Mouse (Mus musculus) common myeloid progenitor, adult 5-6 weeks (primary cell): ENCODE measurements at regions not wholly inside any gene's neighbourhood (a gene's known extent, or its start where the extent isn't known, plus 50 kb on each side); places are given as distances from the start of the nearest gene placed in this dataset.

ENCODE experiments used
- ATAC-seq: replicated peaks from 2 replicates; pipeline ENCODE4 v1.8.0; 2016; ENCODE audit warnings: low read depth, mild to moderate bottlenecking, moderate TSS enrichment, inconsistent platforms; ENCODE audit not compliant: poor library complexity, severe bottlenecking

GRCm38 (mm10) chr4:150730061-150730812 lies 78.3 kb upstream of the Slc45a1 start:
- peak; percentile 85 for ATAC-seq

DNA sequence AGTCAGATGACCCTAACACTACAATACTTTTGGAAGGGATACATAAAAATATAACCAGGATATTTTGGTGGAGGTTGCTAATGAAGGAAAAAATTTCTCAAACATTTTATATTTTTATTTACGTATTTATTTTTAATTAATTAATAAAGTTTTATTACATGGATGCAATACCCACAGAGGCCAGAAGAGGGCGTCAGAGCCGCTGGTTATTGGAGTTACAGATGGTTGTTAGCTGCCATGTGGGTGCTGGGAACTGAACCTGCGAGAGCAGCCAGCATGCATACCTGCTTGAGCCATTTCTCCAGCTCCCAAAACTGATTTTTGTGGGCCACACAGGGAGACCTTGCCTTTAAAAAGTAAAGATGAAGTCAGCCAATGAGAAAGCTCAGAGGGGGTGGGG lies 74.6 kb upstream of the Slc45a1 start:
- no peak for ATAC-seq

GRCm38 (mm10) chr4:150726136-150726480 lies 74.1 kb upstream of the Slc45a1 start:
- ATAC-seq: no peak

DNA sequence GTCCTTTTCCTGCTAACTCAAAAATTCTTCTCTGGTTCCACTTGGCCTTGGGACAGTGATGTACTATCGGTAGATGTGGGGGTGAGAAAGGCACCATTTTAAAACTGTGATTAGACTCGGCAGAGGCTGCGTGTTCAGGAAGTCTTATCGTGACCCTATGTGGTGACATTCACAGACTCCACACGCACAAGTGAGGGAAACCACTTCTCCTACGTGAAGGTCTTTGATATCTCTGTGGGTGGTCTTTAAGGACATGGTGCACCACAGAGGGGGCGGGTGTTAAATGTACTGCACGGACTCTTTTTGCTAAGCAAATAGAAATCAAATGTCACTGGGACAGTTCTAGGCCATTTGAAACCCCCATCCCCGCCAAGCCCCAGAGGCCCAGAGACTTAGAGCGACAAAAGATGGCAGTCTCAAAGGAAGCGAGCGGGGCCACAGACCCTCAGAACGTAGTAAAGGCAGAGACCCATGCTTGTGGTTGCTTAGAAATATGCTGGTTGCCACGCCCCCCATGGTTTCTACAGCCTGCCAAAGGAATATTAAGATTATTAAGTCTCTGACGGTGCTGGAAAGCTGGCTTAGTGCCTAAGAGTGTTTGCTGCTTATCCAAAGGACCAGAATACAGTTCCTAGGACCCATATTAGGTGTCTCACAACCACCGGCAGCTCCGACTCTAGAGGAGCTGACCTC lies 73.6 kb upstream of the Slc45a1 start:
- ATAC-seq: peak; percentile 65

DNA sequence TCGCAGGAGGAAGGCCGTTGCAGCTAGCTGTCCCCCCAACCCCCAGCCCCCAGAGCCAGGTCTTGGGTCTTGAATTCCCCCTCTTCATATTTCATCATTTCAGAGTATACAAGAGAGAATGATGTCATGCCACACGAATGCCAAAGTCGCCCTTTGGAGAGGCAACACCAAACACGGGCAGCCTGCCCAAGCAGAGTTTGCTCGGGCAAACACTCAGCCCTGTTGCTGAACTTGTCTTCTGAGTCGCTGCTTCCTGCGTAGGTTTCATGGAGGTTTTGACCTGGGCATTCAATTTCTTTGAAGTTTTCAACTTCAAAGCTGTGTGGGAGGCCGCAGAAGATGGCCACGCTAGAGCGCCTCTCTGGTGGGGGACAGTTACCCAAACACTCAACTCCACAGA lies 72.8 kb upstream of the Slc45a1 start:
- ATAC-seq: no peak

GRCm38 (mm10) chr4:150721619-150722283 lies 69.8 kb upstream of the Slc45a1 start:
- 0 out of 2 replicates have a peak, but pooled peaks have one; percentile 17 for ATAC-seq

DNA sequence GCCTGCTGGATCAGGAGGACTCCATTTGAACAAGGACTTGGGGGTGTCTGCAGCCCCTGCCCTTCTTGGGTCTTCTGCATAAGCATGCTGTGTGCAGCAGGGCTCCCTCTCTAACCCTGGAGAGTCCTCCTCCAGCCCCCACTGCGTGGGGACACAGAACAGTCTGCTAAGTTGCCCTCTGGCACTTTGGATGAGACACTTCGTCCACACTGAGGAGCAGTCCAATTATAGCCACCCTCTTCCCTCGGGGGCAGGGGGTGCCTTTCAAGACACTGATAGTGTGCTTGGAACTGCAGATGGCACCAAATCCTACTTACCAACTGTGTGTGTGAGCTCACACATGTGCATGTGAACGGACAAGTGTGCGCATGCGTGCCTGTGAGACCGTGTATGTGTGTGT lies 65.9 kb upstream of the Slc45a1 start:
- ATAC-seq: no peak

DNA sequence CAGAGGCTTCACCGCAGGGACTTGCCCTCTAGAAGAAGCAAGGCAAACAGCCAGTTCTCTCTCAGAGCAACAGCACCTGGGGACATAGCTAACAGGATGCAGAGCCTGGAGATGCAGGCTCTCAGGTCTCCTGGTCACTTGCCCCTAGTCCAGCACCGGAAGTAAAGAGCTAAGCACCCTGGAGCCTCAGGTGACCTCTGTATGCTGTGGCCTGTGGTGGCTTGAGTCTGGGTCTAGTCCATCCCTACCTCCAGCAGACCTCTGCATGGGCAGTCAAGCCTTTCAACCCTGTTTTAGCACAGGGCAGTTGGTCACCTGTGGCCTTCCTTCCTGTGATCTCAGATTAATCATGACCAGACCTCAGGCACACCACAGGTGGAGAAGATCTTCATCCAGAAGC lies 63.1 kb upstream of the Slc45a1 start:
- no peak for ATAC-seq

DNA sequence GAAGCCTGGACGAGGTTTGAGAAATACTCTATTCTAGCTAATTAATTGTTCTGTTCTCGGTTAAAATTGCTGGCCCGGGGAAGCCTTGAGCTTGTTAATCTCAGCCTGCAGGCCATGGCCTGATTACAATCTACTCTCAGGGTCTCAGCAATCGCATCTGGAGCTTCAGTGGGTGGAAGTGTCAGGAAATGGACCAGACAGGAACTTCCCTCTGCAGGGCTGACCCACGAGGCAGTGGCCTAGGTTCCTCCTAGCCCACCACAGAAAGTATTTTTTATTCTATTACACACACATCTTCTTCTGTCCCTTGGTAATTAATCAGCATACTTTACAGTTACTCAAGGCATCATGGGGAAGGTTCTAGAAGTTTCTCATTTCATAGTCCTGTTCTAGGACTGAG lies 61.3 kb upstream of the Slc45a1 start:
- ATAC-seq: peak; percentile 87

- no peak for ATAC-seq
These were observed 60.9 kb upstream of the Slc45a1 start for GRCm38 (mm10) chr4:150712856-150713255.

GRCm38 (mm10) chr4:150711646-150712045 lies 59.7 kb upstream of the Slc45a1 start:
- ATAC-seq: no peak

DNA sequence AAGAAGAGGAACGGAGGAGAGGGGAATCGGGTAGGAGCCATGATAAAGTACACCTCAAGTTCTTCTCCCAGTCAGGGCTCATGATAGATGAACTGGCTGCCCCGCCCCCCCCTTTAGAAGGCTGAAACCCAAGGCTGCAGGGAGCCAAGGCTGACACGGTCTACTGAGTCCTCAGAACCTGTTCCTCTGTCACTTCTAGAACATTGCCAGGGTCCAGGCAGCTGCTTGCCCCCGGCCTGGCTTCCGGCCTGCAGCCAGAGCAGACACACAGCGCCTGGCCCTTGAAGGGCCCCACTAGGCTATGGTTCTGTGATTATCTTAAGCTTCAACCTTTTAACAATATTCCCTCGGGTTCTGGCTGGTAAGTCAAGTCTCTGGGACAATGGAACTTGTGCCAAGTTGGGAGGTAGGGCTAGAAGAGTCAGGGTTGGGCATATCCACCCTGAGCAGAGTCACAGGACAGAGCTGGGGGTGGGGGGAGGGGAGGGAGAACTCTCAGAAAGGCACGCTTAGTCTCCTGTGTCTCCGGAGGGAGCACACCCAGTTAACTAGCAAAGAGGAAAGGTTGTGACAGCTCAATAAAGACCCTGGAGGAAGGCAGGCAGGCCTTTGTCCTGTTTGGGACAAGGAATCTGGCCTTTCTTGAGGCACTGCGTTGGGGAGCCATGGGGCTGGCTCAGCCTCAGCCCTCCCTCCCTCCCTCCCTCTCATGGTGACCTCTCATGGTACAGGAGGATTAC lies 57.6 kb upstream of the Slc45a1 start:
- no peak for ATAC-seq

DNA sequence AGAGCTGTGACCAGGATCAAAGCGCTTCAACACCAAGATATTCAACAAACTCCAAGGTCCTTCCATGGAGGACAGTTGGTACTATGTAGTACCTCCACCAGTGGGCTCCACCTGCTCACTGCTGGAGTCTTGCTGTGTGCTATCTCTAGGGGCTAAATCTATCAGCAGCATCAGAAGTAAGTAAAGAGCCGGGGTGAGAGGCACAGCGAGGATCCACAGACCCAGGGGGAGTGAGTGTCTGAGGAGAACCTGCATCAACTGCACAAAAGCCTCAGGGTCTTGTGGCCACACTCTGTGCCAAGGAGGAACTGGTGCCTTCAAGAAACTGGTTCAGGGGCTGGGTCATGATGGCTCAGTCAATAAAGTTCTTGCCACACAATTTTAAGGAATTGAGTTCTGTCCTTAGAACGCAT lies 56.6 kb upstream of the Slc45a1 start:
- ATAC-seq: no peak

- ATAC-seq: no peak
These were observed 56.0 kb upstream of the Slc45a1 start for GRCm38 (mm10) chr4:150707725-150708571.

DNA sequence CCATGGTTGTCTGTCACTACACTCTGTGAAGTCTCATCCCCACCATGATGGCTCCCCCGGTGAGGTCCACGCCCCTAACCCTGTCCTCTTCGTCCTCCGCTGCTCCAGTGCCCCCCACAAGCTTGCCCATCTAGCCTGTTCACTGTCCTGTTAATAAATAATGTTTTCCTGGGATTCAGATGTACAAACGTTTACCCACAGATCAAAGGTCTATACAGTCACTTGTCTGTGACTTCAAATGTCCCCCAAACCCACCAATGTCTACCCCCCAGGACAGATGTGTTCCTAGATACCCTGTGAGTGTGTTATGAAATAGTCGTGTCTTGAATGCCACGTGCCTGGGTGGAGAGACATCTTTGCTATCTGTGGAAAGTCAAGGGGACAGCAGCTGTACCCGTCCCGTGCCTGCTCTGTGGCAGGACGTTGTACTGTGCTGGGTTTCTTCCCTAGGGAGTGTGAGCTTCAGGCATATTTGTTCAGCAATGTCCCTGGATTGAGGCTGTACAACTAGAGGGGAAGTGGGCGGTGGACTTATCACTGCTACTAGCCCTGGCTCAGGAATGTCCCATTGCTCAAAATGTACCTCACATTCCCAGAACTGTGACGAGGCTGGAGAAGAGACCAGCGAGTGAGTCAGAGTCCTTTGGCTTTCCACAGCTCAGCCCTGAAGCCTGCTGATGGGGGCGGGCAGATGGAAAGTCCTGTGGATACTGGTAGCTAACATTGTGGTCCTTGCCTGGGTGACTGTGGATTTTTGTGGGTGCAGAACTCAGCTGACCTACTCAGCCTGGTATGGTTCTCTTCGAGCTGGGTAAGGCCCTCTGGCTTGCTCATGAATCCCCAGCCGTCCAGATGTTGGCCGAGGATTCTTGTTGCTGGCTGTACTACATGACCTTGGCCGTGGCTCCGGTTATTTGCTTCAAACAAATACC lies 55.1 kb upstream of the Slc45a1 start:
- no peak for ATAC-seq

- ATAC-seq: no peak
These were observed 54.3 kb upstream of the Slc45a1 start for GRCm38 (mm10) chr4:150706291-150706690.

DNA sequence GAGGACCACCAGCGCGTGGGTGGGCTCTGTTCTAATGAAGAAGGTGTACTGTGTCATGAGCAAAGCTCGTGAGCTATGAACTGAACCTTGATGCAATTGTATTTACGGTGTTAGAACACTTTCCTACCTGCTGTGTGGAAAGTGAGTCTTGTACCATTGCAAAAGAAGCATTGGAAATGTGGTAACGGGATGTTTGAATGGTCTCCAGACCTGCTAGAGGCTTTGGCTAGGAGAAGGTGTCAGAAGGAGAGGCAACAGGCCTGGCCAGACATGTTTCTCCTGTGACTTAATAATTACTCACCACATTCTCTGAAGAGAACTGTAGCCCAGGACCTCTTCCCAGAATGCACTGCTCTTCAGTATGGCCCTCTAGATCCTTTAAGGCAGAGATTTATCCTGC lies 51.3 kb upstream of the Slc45a1 start:
- no peak for ATAC-seq
